Mouse (Mus musculus) stomach, postnatal 0 days (tissue): ENCODE results near the gene Tubb5. TPM values are rescaled to one million over a fixed set of nuclear protein-coding genes. Genes with fewer than 3 reads are reported as not detected.

Source experiments
- ATAC-seq: fragments of 200-750 bp; cut with Nextera tagmentation; 2 replicates; pipeline ENCODE4 v1.8.0; 2017; ENCODE audit not compliant: low FRiP score, low TSS enrichment
- DNase-seq: peaks from one replicate; pipeline ENCODE4 v3.0.0-alpha.2; 2016; ENCODE audit warnings: low spot score
- H3K27ac ChIP-seq: fragments of 300-500 bp; sonication (generic); replicated peaks from 2 replicates; pipeline ENCODE4 v1.5.1; 2014; ENCODE audit warnings: mild to moderate bottlenecking, control low read depth
- H3K27me3 ChIP-seq: fragments of 300-500 bp; sonication (generic); 2 replicates; pipeline ENCODE4 v1.6.1; 2014; ENCODE audit warnings: low read length; ENCODE audit not compliant: control insufficient read depth, insufficient read depth
- H3K36me3 ChIP-seq: fragments of 300-500 bp; sonication (generic); 2 replicates; pipeline ENCODE4 v1.6.1; 2014; ENCODE audit warnings: low read length, mixed read lengths; ENCODE audit not compliant: control insufficient read depth, insufficient read depth
- H3K4me1 ChIP-seq: fragments of 300-500 bp; sonication (generic); replicated peaks from 2 replicates; pipeline ENCODE4 v1.6.1; 2014; ENCODE audit warnings: antibody characterized with exemption; ENCODE audit not compliant: control insufficient read depth, insufficient read depth
- H3K4me2 ChIP-seq: fragments of 300-500 bp; sonication (generic); replicated peaks from 2 replicates; pipeline ENCODE4 v1.6.1; 2014; ENCODE audit warnings: low read depth, mild to moderate bottlenecking, control low read depth, moderate library complexity
- H3K4me3 ChIP-seq: fragments of 300-500 bp; sonication (generic); 2 replicates; pipeline ENCODE4 v1.5.1; 2014; ENCODE audit warnings: low read depth, low read length, control low read depth
- H3K9ac ChIP-seq: fragments of 300-500 bp; sonication (generic); 2 replicates; pipeline ENCODE4 v1.6.1; 2014; ENCODE audit warnings: mild to moderate bottlenecking, low read length, control low read depth, mixed read lengths
- H3K9me3 ChIP-seq: fragments of 300-500 bp; sonication (generic); 2 replicates; pipeline ENCODE4 v1.6.1; 2016; ENCODE audit warnings: low read length; ENCODE audit not compliant: control insufficient read depth
- CTCF ChIP-seq: IDR thresholded peaks from 2 replicates; pipeline ENCODE4 v1.5.1; 2016; ENCODE audit warnings: antibody characterized with exemption, low read depth, mild to moderate bottlenecking, moderate library complexity
- EP300 ChIP-seq: optimal IDR thresholded peaks from 2 replicates; pipeline ENCODE3; 2016; ENCODE audit warnings: antibody characterized with exemption
- WGBS: fragments of 180-500 bp; shearing (Covaris S2); extraction: QIAGEN DNeasy Blood & Tissue Kit; methylation state at CpG from one replicate; pipeline ENCODE4 v1.1.7; 2014; 5-methylcytosine and 5-hydroxymethylcytosine counted together
- polyA plus RNA-seq: library from polyadenylated mRNA; unstranded; fragments of >200 nt; fragmentation: Nextera tagmentation; extraction: Ambion mirVana; gene quantifications from 2 replicates; pipeline ENCODE4 v1.2.1, GENCODE M21; 2015

The Tubb5 gene
- polyA plus RNA-seq, 1 experiment from 2014 or later, result 296 TPM

DNA sequence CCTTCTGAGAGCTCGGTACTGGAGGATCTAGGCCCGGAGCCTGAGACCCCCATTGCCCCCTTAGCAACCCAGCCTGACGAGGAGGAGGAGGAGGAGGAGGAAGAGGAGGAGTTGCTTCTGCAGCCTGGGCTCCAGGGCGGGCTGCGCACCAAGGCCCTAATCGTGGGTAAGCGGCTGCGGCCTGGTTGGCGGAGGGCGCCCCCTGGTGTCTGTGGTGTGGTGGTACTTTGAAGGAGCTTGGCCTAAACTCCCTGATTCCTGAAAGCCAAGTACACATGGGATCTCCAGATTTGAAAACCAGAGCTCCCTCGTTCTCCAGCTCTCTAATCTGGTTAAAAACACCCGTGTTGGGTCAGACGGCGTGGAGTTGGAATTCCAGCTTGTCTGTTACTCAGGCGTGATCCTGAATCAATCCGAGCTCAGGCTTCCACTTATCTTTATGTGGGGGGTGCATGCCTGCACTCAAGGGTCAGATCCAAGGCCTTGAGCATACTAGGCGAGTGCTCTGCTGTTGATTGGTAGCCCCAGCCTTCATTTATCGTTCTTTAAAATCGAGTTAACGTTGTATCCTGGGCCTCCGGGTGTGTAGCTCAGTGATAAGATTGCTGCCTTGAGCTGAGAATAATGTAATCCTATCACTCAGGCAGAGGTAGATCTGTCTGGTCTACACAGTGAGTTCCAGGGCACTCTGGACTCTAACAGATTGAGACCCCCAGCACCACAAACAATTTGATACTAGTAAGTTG, 35.8 kb upstream of the Tubb5 start:
- no peak overlapping the region for H3K27ac ChIP-seq
- H3K4me3 ChIP-seq, result no peak overlapping the region
- WGBS, result 29% methylated on average over 21 of the region's 21 CpGs
- H3K36me3 ChIP-seq, result no peaks in the 10 kb centered on the region; the same call in 1 of the 2 replicates
- H3K4me2 ChIP-seq, result peak overlapping the region; percentile 34
- peaks cover 3% of the 10 kb centered on the region; the same call in 1 of the 2 replicates for H3K4me1 ChIP-seq
- no peak overlapping the region; the same call in 1 of the 2 replicates for H3K9ac ChIP-seq
- H3K27me3 ChIP-seq, result no peaks in the 10 kb centered on the region
- DNase-seq (peak; percentile 93), ATAC-seq (peak; percentile 60; the same call in 1 of the 2 replicates)
- H3K9me3 ChIP-seq, result no peaks in the 10 kb centered on the region
- TF ChIP-seq EP300, result no peak
- TF ChIP-seq CTCF, result peak; percentile 97

DNA sequence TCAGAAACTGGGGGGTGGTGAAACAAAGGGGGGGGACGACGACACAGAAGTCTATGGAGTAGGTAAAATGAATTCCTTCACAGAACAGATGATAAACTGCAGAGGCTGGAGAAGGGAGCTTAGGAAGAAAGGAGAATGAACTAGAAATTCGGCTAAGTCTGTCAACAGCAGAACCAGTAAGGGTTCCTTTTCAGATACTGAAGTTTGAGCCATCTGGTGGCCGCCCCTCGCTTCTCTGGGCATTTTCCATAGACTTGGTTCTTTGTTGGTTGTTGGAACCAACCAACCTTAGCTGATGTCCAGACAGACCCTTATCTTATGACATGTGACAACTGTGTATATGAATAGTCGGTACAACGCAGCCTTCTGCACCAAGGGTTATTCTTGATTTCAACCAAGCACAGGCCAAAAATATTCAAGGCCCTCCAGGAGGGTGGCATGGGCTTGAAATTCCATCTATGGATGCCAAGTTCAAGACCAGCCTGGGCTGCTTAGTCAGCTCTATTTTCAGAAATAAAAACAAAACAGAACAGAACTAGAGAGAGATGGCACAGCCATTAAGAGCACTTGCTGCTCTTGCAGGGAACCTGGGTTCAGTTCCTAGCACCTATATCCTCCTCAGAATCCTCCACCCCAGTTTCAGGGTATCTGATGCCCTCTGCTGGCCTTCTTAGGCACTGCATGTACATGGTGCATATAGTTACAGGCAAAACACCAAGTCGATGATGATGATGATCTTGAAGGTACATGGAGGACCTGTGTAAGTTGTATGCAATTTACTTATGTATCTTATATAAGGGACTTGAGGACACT, 33.0 kb upstream of the Tubb5 start:
- H3K27ac ChIP-seq, result peak overlapping the region; percentile 94
- peak overlapping the region; percentile 85 for H3K4me2 ChIP-seq
- H3K4me3 ChIP-seq, result no peak overlapping the region
- no peaks in the 10 kb centered on the region for H3K27me3 ChIP-seq
- WGBS, result 54% methylated on average over 8 of the region's 8 CpGs
- H3K4me1 ChIP-seq, result peaks cover 3% of the 10 kb centered on the region; the same call in 1 of the 2 replicates
- DNase-seq, result no peak
- no peak overlapping the region for H3K9ac ChIP-seq
- no peaks in the 10 kb centered on the region; the same call in 1 of the 2 replicates for H3K36me3 ChIP-seq
- no peaks in the 10 kb centered on the region for H3K9me3 ChIP-seq
- no peak for ATAC-seq
- TF ChIP-seq CTCF, result peak; percentile 75
- TF ChIP-seq EP300, result peak; percentile 28

DNA sequence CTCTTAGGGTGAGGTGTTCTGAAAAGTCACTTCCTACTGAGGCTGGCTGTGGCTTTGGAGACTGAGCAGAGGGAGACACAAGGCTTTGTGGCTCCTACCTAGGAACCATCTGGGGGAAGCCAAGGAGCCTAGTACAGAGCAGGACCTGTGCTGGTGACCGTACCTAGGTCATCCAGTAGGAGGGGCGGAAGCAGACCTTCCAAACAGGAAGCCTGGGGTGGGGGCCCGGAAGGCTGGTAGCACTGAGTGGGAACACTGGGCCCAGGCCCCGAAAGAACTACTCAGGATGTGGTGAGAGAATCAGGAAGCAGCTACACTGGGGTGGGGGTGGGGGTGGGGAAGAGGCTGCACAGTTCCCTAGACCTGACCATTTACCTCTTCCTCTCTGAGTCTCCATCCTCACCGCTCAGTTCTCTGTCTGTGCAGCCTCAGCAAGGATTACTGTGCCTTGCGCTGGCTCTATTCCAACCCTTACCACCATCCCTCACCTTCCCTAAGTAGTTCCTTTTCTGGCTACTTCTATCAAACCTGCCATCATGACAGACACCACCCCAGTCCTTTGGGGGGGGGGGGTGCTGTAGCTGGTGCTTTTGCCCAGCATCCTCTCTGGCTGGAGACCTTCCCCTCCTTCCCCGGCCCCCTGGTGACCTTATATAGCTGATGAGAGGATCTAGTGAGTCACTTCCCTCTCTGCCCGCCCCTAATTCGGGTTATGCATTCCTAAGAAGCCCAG, 32.2 kb upstream of the Tubb5 start:
- WGBS, result 36% methylated on average over 8 of the region's 9 CpGs
- DNase-seq, result peak; percentile 49
- peak; percentile 22; the same call in 1 of the 2 replicates for ATAC-seq

DNA sequence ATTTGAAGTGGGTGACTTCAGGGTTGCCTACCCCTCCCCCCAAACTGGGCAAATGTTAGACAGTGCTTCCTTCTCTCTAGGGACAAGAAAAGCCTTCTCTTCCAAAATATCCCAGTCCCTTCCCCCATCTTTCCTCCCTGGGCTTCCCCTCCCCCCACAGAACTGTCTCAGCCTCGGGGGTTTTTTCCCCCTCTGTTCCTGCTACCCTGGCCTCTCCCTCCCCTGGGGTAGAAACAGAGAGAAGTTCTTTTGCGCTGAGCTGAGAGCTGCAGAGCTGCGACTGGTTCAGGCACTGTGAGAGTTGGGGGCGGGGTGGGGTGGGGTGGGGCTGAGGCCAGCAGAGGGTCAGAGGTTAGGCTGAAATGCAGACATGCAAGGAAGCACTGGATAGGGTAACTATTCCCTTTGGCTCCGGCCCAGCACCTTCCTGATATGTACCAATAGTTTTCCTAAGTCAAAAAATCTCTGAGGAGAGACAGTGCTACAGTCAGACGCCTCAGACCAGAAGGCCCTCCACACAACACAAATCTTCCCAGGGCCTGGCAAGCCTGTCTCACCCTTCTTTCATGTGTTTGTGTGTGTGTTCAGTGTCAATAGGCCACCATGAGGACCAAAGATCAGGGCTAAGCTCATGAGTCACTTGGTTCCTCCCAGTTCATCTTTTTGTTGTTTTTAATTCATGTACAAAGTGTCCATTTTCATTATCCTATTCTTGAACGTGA, 31.4 kb upstream of the Tubb5 start:
- peak overlapping the region; percentile 60 for H3K4me3 ChIP-seq
- H3K27ac ChIP-seq, result peak overlapping the region; percentile 94
- TF ChIP-seq EP300 (no peak), CTCF (no peak)
- ATAC-seq (peak; percentile 13; the same call in 1 of the 2 replicates), DNase-seq (peak; percentile 51)
- WGBS, result 1% methylated on average over 7 of the region's 7 CpGs
- no peaks in the 10 kb centered on the region for H3K27me3 ChIP-seq
- no peaks in the 10 kb centered on the region for H3K9me3 ChIP-seq
- H3K36me3 ChIP-seq, result no peaks in the 10 kb centered on the region; the same call in 1 of the 2 replicates
- H3K4me1 ChIP-seq, result peaks cover 3% of the 10 kb centered on the region; the same call in 1 of the 2 replicates
- peak overlapping the region; percentile 77 for H3K9ac ChIP-seq
- H3K4me2 ChIP-seq, result peak overlapping the region; percentile 85

More for the DNA sequence above, 32.2 kb upstream of the Tubb5 start:
- Histone ChIP-seq H3K9me3 (no peaks in the 10 kb centered on the region), H3K4me3 (peak overlapping the region; percentile 60), H3K36me3 (no peaks in the 10 kb centered on the region; the same call in 1 of the 2 replicates), H3K27ac (peak overlapping the region; percentile 94), H3K4me2 (peak overlapping the region; percentile 85), H3K27me3 (no peaks in the 10 kb centered on the region), H3K4me1 (peaks cover 3% of the 10 kb centered on the region; the same call in 1 of the 2 replicates), H3K9ac (peak overlapping the region; percentile 77)
- TF ChIP-seq CTCF (no peak), EP300 (peak; percentile 38)

DNA sequence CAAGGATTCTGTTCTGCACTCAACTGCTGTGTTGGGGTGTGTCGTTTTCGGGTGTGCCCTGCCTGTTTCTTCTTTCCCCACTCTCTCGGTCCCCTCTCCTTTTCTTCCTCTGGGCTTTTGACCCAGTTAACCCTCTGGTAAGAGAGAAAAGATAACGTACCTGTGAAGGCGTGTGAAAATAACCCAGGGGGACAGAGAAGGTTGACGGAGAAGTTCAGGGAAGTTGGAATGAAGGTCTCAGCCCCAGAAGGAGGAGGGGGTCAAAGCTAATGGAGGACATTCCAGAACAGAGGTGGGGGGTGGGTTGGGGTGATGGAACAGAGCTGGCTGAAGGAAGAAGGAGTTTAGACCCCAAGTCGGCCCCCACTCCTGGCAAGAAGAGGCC, 30.8 kb upstream of the Tubb5 start:
- no peaks in the 10 kb centered on the region; the same call in 1 of the 2 replicates for H3K36me3 ChIP-seq
- peak overlapping the region; percentile 85 for H3K4me2 ChIP-seq
- ATAC-seq (no peak), DNase-seq (no peak)
- peaks cover 3% of the 10 kb centered on the region; the same call in 1 of the 2 replicates for H3K4me1 ChIP-seq
- peak overlapping the region; percentile 77 for H3K9ac ChIP-seq
- H3K27ac ChIP-seq, result peak overlapping the region; percentile 94
- H3K27me3 ChIP-seq, result no peaks in the 10 kb centered on the region
- peak overlapping the region; percentile 60 for H3K4me3 ChIP-seq
- whole genome bisulfite sequencing, result 2% methylated on average over 7 of the region's 7 CpGs
- no peaks in the 10 kb centered on the region for H3K9me3 ChIP-seq
- no peak for TF ChIP-seq CTCF
- TF ChIP-seq EP300, result no peak
